In the genomic region with DNA sequence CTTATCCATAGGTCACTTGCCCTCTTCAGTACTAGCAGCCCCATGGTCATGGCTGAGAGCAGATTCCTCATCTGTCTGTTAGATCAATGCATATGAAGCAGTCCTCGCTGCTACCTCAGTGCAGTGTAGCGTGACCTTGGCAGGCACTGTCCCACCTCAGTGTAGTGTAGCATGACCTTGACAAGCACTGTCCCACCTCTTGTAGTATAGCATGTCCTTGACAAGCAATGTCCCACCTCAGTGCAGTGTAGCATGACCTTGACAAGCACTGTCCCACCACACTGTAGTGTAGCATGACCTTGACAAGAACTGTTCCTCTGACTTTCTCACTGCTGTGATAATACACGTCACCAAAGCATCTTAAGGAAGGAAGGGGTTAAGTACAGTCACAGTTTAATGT, we compare ENCODE assay signal across 14 mouse cellular contexts.
A peak's percentile ranks its signal among the peaks of the same experiment; 100 is the strongest.
DNase-seq lines count a peak whose midpoint lies in the region; ATAC-seq lines count a peak whose summit lies in the region.
"Had no signal": no experiment of that assay in that cellular context is flagged by ENCODE, and none has a peak within 500 bp of the region (broad histone marks: within the 10 kb centered on the region; RNA-seq: fewer than 3 reads in every experiment).

No protein-coding gene starts in this region.

- H3K9me3 ChIP-seq in heart, embryonic 16.5 days (replicated peaks; ENCODE audit: control insufficient read depth, low read length) = no peaks in the 10 kb centered on the region
- no peaks in the 10 kb centered on the region for H3K9me3 ChIP-seq in liver, embryonic 12.5 days (replicated peaks)
- H3K9me3 ChIP-seq in liver, embryonic 11.5 days (ENCODE audit: control insufficient read depth, low read length) = no peaks in the 10 kb centered on the region
- H3K9me3 ChIP-seq in neural tube, embryonic 12.5 days = no peaks in the 10 kb centered on the region
- H3K9me3 ChIP-seq in intestine, embryonic 15.5 days = no peaks in the 10 kb centered on the region

- no peak overlapping the region for H3K4me3 ChIP-seq in heart, embryonic 16.5 days (ENCODE audit: low read length)
- H3K4me3 ChIP-seq in liver, embryonic 12.5 days = no peak overlapping the region
- H3K4me3 ChIP-seq in liver, embryonic 11.5 days (ENCODE audit: low read depth, low read length) = no peak overlapping the region
- H3K4me3 ChIP-seq in neural tube, embryonic 12.5 days = no peak overlapping the region
- no peak overlapping the region for H3K4me3 ChIP-seq in intestine, embryonic 15.5 days (replicated peaks)

- 84% methylated on average over 3 of the region's 3 CpGs for WGBS in heart, embryonic 16.5 days
- WGBS in liver, embryonic 12.5 days (ENCODE audit: insufficient replicate concordance) = 77% methylated on average over 3 of the region's 3 CpGs
- WGBS in liver, embryonic 11.5 days = 89% methylated on average over 3 of the region's 3 CpGs
- 94% methylated on average over 3 of the region's 3 CpGs for WGBS in neural tube, embryonic 12.5 days
- 87% methylated on average over 3 of the region's 3 CpGs for WGBS in intestine, embryonic 15.5 days

- peak; percentile 10; the same call in 1 of the 2 replicates for ATAC-seq in heart, embryonic 16.5 days (replicated peaks; ENCODE audit: extremely low read depth, insufficient read depth, low FRiP score)
- 0 out of 2 replicates have a peak, but pooled peaks have one; percentile 33 for ATAC-seq in liver, embryonic 12.5 days
- ATAC-seq in liver, embryonic 11.5 days (replicated peaks; ENCODE audit: low FRiP score) = no peak
- ATAC-seq in neural tube, embryonic 12.5 days (ENCODE audit: low FRiP score, low read depth) = peak; percentile 51
- ATAC-seq in intestine, embryonic 15.5 days = no peak
- ATAC-seq: forebrain, postnatal 0 days had no signal

- H3K27me3 ChIP-seq in heart, embryonic 16.5 days (ENCODE audit: control insufficient read depth, insufficient read depth, low read length) = no peaks in the 10 kb centered on the region
- no peaks in the 10 kb centered on the region for H3K27me3 ChIP-seq in liver, embryonic 12.5 days (replicated peaks)
- no peaks in the 10 kb centered on the region for H3K27me3 ChIP-seq in liver, embryonic 11.5 days (replicated peaks; ENCODE audit: control insufficient read depth, insufficient read depth, low read length)
- H3K27me3 ChIP-seq in neural tube, embryonic 12.5 days (replicated peaks) = no peaks in the 10 kb centered on the region
- no peaks in the 10 kb centered on the region for H3K27me3 ChIP-seq in intestine, embryonic 15.5 days (replicated peaks)

- H3K27ac ChIP-seq in heart, embryonic 16.5 days (ENCODE audit: low read length) = no peak overlapping the region
- no peak overlapping the region for H3K27ac ChIP-seq in liver, embryonic 12.5 days
- H3K27ac ChIP-seq in liver, embryonic 11.5 days (ENCODE audit: low read depth, low read length) = no peak overlapping the region
- H3K27ac ChIP-seq in neural tube, embryonic 12.5 days = no peak overlapping the region
- no peak overlapping the region for H3K27ac ChIP-seq in intestine, embryonic 15.5 days
- H3K27ac ChIP-seq: liver, embryonic 14.5 days had no signal

- H3K36me3 ChIP-seq in heart, embryonic 16.5 days (ENCODE audit: control insufficient read depth, insufficient read depth) = peaks cover 9% of the 10 kb centered on the region
- H3K36me3 ChIP-seq in liver, embryonic 12.5 days = peaks cover 27% of the 10 kb centered on the region
- 0 out of 2 replicates have a peak, but pooled peaks cover 4% of the 10 kb centered on the region for H3K36me3 ChIP-seq in liver, embryonic 11.5 days (ENCODE audit: control insufficient read depth, insufficient read depth, low read length)
- H3K36me3 ChIP-seq in neural tube, embryonic 12.5 days = no peaks in the 10 kb centered on the region
- H3K36me3 ChIP-seq in intestine, embryonic 15.5 days = no peaks in the 10 kb centered on the region

- H3K9ac ChIP-seq in heart, embryonic 16.5 days (ENCODE audit: low read length) = no peak overlapping the region
- no peak overlapping the region for H3K9ac ChIP-seq in liver, embryonic 12.5 days
- H3K9ac ChIP-seq in liver, embryonic 11.5 days (ENCODE audit: low read depth, low read length) = no peak overlapping the region
- no peak overlapping the region for H3K9ac ChIP-seq in neural tube, embryonic 12.5 days
- H3K9ac ChIP-seq in intestine, embryonic 15.5 days = no peak overlapping the region
- H3K9ac ChIP-seq: forebrain, postnatal 0 days; liver, embryonic 14.5 days had no signal

- H3K4me2 ChIP-seq in heart, embryonic 16.5 days (ENCODE audit: low read depth, low read length) = no peak overlapping the region
- no peak overlapping the region for H3K4me2 ChIP-seq in liver, embryonic 12.5 days
- no peak overlapping the region for H3K4me2 ChIP-seq in liver, embryonic 11.5 days
- no peak overlapping the region for H3K4me2 ChIP-seq in neural tube, embryonic 12.5 days (replicated peaks)
- H3K4me2 ChIP-seq in intestine, embryonic 15.5 days (replicated peaks) = no peak overlapping the region

- no peak for DNase-seq in heart, postnatal 14 days
- no peak for DNase-seq in liver, embryonic 11.5 days (ENCODE audit: low spot score)
- DNase-seq in neural tube, embryonic 10.5 days (ENCODE audit: extremely low spot score, low spot score) = no peak
- DNase-seq in cerebellum, postnatal 14 days = no peak
- DNase-seq: adrenal gland, postnatal 10 days; cerebellum, adult 18-20 months; forebrain, postnatal 0 days; kidney, postnatal 14 days; lung, postnatal 14 days had no signal

- no peaks in the 10 kb centered on the region for H3K4me1 ChIP-seq in heart, embryonic 16.5 days (ENCODE audit: control insufficient read depth, insufficient read depth, low read length)
- peaks cover 11% of the 10 kb centered on the region for H3K4me1 ChIP-seq in liver, embryonic 12.5 days
- no peaks in the 10 kb centered on the region for H3K4me1 ChIP-seq in liver, embryonic 11.5 days (replicated peaks; ENCODE audit: control insufficient read depth, insufficient read depth, low read length)
- no peaks in the 10 kb centered on the region for H3K4me1 ChIP-seq in neural tube, embryonic 12.5 days
- H3K4me1 ChIP-seq in intestine, embryonic 15.5 days (replicated peaks) = no peaks in the 10 kb centered on the region

- intact Hi-C loops in heart, postnatal 14 days (cut with DNase I) = loop anchor here (10.0 kb wide), 1 partner anchor 1186 kb away; a partner anchor contains a TSS

Comparison
In these comparisons a context has a peak if more than half of its experiments do, and no peak if none do; other contexts are left out.
1. ATAC-seq: peak in heart, embryonic 16.5 days (single experiment), liver, embryonic 12.5 days (single experiment) and neural tube, embryonic 12.5 days (single experiment); none in liver, embryonic 11.5 days (single experiment) and intestine, embryonic 15.5 days (single experiment).